ENCODE assay signal across 8 mouse cellular contexts in the genomic region with DNA sequence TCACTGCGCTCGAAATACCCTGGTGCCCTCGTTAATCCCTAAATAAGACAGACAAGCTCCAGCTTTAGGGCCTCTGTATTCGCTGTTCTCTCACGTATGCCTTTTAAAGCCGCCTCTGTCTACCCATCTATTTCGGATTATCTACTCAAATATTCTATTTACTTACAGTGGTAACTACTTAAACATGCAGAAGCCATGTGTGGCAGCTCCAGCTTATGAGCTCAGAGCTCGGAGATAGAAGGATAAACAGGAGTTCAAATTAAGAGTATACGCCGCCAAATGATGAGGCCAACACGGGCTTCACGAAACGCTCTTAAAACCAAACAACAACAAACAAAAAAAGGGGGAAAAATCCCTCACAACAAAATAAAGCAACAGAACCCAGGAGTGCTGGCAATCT. TPM values are rescaled to one million over a fixed set of nuclear protein-coding genes. Genes with fewer than 3 reads are reported as not detected.
DNase-seq lines count a peak whose midpoint lies in the region; ATAC-seq and TF ChIP-seq lines count a peak whose summit lies in the region.

No protein-coding gene starts in this region.

- peaks cover 6% of the 10 kb centered on the region; the same call in 1 of the 2 replicates for H3K4me1 ChIP-seq in kidney, adult 2 months (ENCODE audit: control insufficient read depth, insufficient read depth, low read length)
- H3K4me1 ChIP-seq in bone marrow, adult 2 months (ENCODE audit: control insufficient read depth, insufficient read depth, low read length) = no peaks in the 10 kb centered on the region
- peaks cover 9% of the 10 kb centered on the region for H3K4me1 ChIP-seq in hindbrain, embryonic 14.5 days (replicated peaks; ENCODE audit: control insufficient read depth, insufficient read depth, low read length)
- H3K4me1 ChIP-seq in midbrain, embryonic 12.5 days = peaks cover 9% of the 10 kb centered on the region

- H3K9me3 ChIP-seq in hindbrain, embryonic 14.5 days (ENCODE audit: control insufficient read depth, low read length) = no peaks in the 10 kb centered on the region
- no peaks in the 10 kb centered on the region for H3K9me3 ChIP-seq in midbrain, embryonic 12.5 days

- no peak for DNase-seq in kidney, adult 2 months
- no peak for DNase-seq in kidney, adult 11 months
- no peak for DNase-seq in hindbrain, embryonic 14.5 days (ENCODE audit: low spot score)
- DNase-seq in thymus, postnatal 36 days = no peak
- DNase-seq in adrenal gland, adult 2 months = no peak
- DNase-seq in gastrocnemius, postnatal 25 days = no peak

- under 1% methylated on average over 13 of the region's 13 CpGs for WGBS in kidney, adult 2 months
- 2% methylated on average over 13 of the region's 13 CpGs for WGBS in bone marrow, adult 2 months
- WGBS in hindbrain, embryonic 14.5 days = 4% methylated on average over 13 of the region's 13 CpGs
- WGBS in midbrain, embryonic 12.5 days = under 1% methylated on average over 13 of the region's 13 CpGs

- H3K36me3 ChIP-seq in kidney, adult 2 months (ENCODE audit: control insufficient read depth, insufficient read depth, low read length) = 0 out of 2 replicates have a peak, but pooled peaks cover 2% of the 10 kb centered on the region
- peaks cover 19% of the 10 kb centered on the region for H3K36me3 ChIP-seq in hindbrain, embryonic 14.5 days (replicated peaks; ENCODE audit: control insufficient read depth, insufficient read depth)
- H3K36me3 ChIP-seq in midbrain, embryonic 12.5 days = peaks cover 14% of the 10 kb centered on the region

- TF ChIP-seq POLR2A in kidney, adult 2 months (IDR thresholded peaks at IDR 0.05; ENCODE audit: low read depth, low read length) = no peak
- TF ChIP-seq POLR2A in bone marrow, adult 2 months (IDR thresholded peaks at IDR 0.05; ENCODE audit: borderline replicate concordance, control insufficient read depth, low read depth, low read length) = no peak

- peak overlapping the region; percentile 97 for H3K4me3 ChIP-seq in kidney, adult 2 months (ENCODE audit: insufficient read depth, low read depth, low read length)
- peak overlapping the region; percentile 86 for H3K4me3 ChIP-seq in bone marrow, adult 2 months (replicated peaks; ENCODE audit: control insufficient read depth, low read depth, low read length)
- H3K4me3 ChIP-seq in hindbrain, embryonic 14.5 days (replicated peaks; ENCODE audit: low read length) = peak overlapping the region; percentile 50
- peak overlapping the region; percentile 71 for H3K4me3 ChIP-seq in midbrain, embryonic 12.5 days

- no peaks in the 10 kb centered on the region for H3K27me3 ChIP-seq in kidney, adult 2 months (replicated peaks; ENCODE audit: control insufficient read depth, insufficient read depth, low read length)
- H3K27me3 ChIP-seq in hindbrain, embryonic 14.5 days (ENCODE audit: control insufficient read depth, insufficient read depth, low read length) = no peaks in the 10 kb centered on the region
- H3K27me3 ChIP-seq in midbrain, embryonic 12.5 days = peaks cover 22% of the 10 kb centered on the region

- no peak for TF ChIP-seq CTCF in kidney, adult 2 months (conservative IDR thresholded peaks at IDR 0.05; ENCODE audit: insufficient read depth, insufficient read length, low read depth, low read length)
- no peak for TF ChIP-seq CTCF in bone marrow, adult 2 months (IDR thresholded peaks at IDR 0.05; ENCODE audit: control insufficient read depth, insufficient read depth, low read length)

- 0 out of 2 replicates have a peak, but pooled peaks have one; percentile 16 for ATAC-seq in hindbrain, embryonic 14.5 days (ENCODE audit: low FRiP score)
- ATAC-seq in midbrain, embryonic 12.5 days (ENCODE audit: low FRiP score, low read depth) = no peak; the same call in 1 of the 2 replicates

- peak overlapping the region; percentile 68 for H3K4me2 ChIP-seq in hindbrain, embryonic 14.5 days (replicated peaks)
- peak overlapping the region; percentile 84 for H3K4me2 ChIP-seq in midbrain, embryonic 12.5 days (replicated peaks)

- peak overlapping the region; percentile 69 for H3K9ac ChIP-seq in hindbrain, embryonic 14.5 days
- H3K9ac ChIP-seq in midbrain, embryonic 12.5 days (replicated peaks) = peak overlapping the region; percentile 73

- peak overlapping the region; percentile 96 for H3K27ac ChIP-seq in kidney, adult 2 months (ENCODE audit: insufficient read depth, low read depth, low read length)
- no peak overlapping the region for H3K27ac ChIP-seq in bone marrow, adult 2 months (ENCODE audit: control insufficient read depth, insufficient read depth, low read depth, low read length, poor library complexity)
- H3K27ac ChIP-seq in hindbrain, embryonic 14.5 days = peak overlapping the region; percentile 51
- peak overlapping the region; percentile 50; the same call in 1 of the 2 replicates for H3K27ac ChIP-seq in midbrain, embryonic 12.5 days (replicated peaks)

RNA-seq across cellular contexts. Expression of a gene that starts 0.5 kb away (rescaled TPM):
- polyA plus RNA-seq in kidney, adult 2 months (2012; rRNA removed) = 13.7 and 14.7 TPM in 2 replicates
- polyA plus RNA-seq in bone marrow, adult 2 months (2011; ENCODE audit: insufficient read depth, insufficient read length, low replicate concordance, missing spikeins) = 8.0 and 14.1 TPM in 2 replicates
- polyA plus RNA-seq in hindbrain, embryonic 14.5 days (2014; fragmentation: Nextera tagmentation; extraction: Ambion mirVana) = 14.1 and 17.4 TPM in 2 replicates
- 24.4 and 24.6 TPM in 2 replicates for polyA plus RNA-seq in midbrain, embryonic 12.5 days (2016; fragmentation: Nextera tagmentation; extraction: Ambion mirVana)
- total RNA-seq in adrenal gland, adult 2 months (2021) = 10 to 100 TPM; 36.8 to 37.8 TPM
- polyA plus RNA-seq in adrenal gland, adult 2 months (2012; rRNA removed) = 3.6 and 5.3 TPM in 2 replicates
- 10 to 100 TPM; 10.2 to 10.3 TPM for total RNA-seq in gastrocnemius, postnatal 25 days (2021)

RNA-seq across cellular contexts. Expression of a gene that starts 12.2 kb away (rescaled TPM):
- 1.1 and 1.2 TPM in 2 replicates for polyA plus RNA-seq in kidney, adult 2 months (2012; rRNA removed)
- not detected in 2 replicates for polyA plus RNA-seq in bone marrow, adult 2 months (2011; ENCODE audit: insufficient read depth, insufficient read length, low replicate concordance, missing spikeins)
- 3.3 and 3.7 TPM in 2 replicates for polyA plus RNA-seq in hindbrain, embryonic 14.5 days (2014; fragmentation: Nextera tagmentation; extraction: Ambion mirVana)
- polyA plus RNA-seq in midbrain, embryonic 12.5 days (2016; fragmentation: Nextera tagmentation; extraction: Ambion mirVana) = 5.1 and 6.8 TPM in 2 replicates
- under 1 TPM; 0.81 to 0.90 TPM for total RNA-seq in adrenal gland, adult 2 months (2021)
- polyA plus RNA-seq in adrenal gland, adult 2 months (2012; rRNA removed) = 0.12 and 0.51 TPM in 2 replicates
- total RNA-seq in gastrocnemius, postnatal 25 days (2021) = under 1 TPM; 0.15 to 0.27 TPM

RNA-seq across cellular contexts. Expression of a gene that starts 15.3 kb away (rescaled TPM):
- polyA plus RNA-seq in kidney, adult 2 months (2012; rRNA removed) = 0.13 and 0.23 TPM in 2 replicates
- 0.66 TPM in 1 of 2 replicates, not detected in the other for polyA plus RNA-seq in bone marrow, adult 2 months (2011; ENCODE audit: insufficient read depth, insufficient read length, low replicate concordance, missing spikeins)
- 3.0 and 3.7 TPM in 2 replicates for polyA plus RNA-seq in hindbrain, embryonic 14.5 days (2014; fragmentation: Nextera tagmentation; extraction: Ambion mirVana)
- 2.5 and 2.9 TPM in 2 replicates for polyA plus RNA-seq in midbrain, embryonic 12.5 days (2016; fragmentation: Nextera tagmentation; extraction: Ambion mirVana)
- total RNA-seq in adrenal gland, adult 2 months (2021) = 1 to 10 TPM in 1 of 2 experiments, under 1 TPM in 1; 0.84 to 1.5 TPM
- 0.43 and 0.70 TPM in 2 replicates for polyA plus RNA-seq in adrenal gland, adult 2 months (2012; rRNA removed)
- total RNA-seq in gastrocnemius, postnatal 25 days (2021) = under 1 TPM in 1 of 2 experiments, not detected in 1; 0.18 TPM

RNA-seq across cellular contexts. Expression of a gene that starts 25.7 kb away (rescaled TPM):
- 0.54 and 0.56 TPM in 2 replicates for polyA plus RNA-seq in kidney, adult 2 months (2012; rRNA removed)
- polyA plus RNA-seq in bone marrow, adult 2 months (2011; ENCODE audit: insufficient read depth, insufficient read length, low replicate concordance, missing spikeins) = not detected in 2 replicates
- 8.9 and 9.9 TPM in 2 replicates for polyA plus RNA-seq in hindbrain, embryonic 14.5 days (2014; fragmentation: Nextera tagmentation; extraction: Ambion mirVana)
- 6.8 and 7.4 TPM in 2 replicates for polyA plus RNA-seq in midbrain, embryonic 12.5 days (2016; fragmentation: Nextera tagmentation; extraction: Ambion mirVana)
- total RNA-seq in adrenal gland, adult 2 months (2021) = 1 to 10 TPM; 1.8 to 3.6 TPM
- polyA plus RNA-seq in adrenal gland, adult 2 months (2012; rRNA removed) = 0.46 and 0.85 TPM in 2 replicates
- total RNA-seq in gastrocnemius, postnatal 25 days (2021) = under 1 TPM; 0.41 to 0.59 TPM

RNA-seq across cellular contexts. Expression of a gene that starts 26.2 kb away (rescaled TPM):
- not detected in 2 replicates for polyA plus RNA-seq in kidney, adult 2 months (2012; rRNA removed)
- not detected in 2 replicates for polyA plus RNA-seq in bone marrow, adult 2 months (2011; ENCODE audit: insufficient read depth, insufficient read length, low replicate concordance, missing spikeins)
- polyA plus RNA-seq in hindbrain, embryonic 14.5 days (2014; fragmentation: Nextera tagmentation; extraction: Ambion mirVana) = not detected in 2 replicates
- not detected in 2 replicates for polyA plus RNA-seq in midbrain, embryonic 12.5 days (2016; fragmentation: Nextera tagmentation; extraction: Ambion mirVana)
- not detected for total RNA-seq in adrenal gland, adult 2 months (2021)
- polyA plus RNA-seq in adrenal gland, adult 2 months (2012; rRNA removed) = 1.4 TPM in 1 of 2 replicates, not detected in the other
- not detected for total RNA-seq in gastrocnemius, postnatal 25 days (2021)
